Mouse (Mus musculus) embryonic facial prominence, embryonic 13.5 days (tissue): ENCODE results near the gene Slc4a7. TPM values are rescaled to one million over a fixed set of nuclear protein-coding genes. Genes with fewer than 3 reads are reported as not detected.
"Not testable (repeated sequence)": the region's sequence is repeated elsewhere in the genome, so short reads cannot be mapped to it uniquely, and the experiment has no call there.

Experiments
- ATAC-seq: fragments of 200-750 bp; cut with Nextera tagmentation; 2 replicates; pipeline ENCODE4 v1.8.0; 2017; ENCODE audit warnings: low read depth; ENCODE audit not compliant: insufficient number of reproducible peaks, insufficient read depth, low FRiP score, low TSS enrichment
- H3K27ac ChIP-seq: fragments of 300-500 bp; sonication (generic); 2 replicates; pipeline ENCODE4 v1.5.1; 2015; ENCODE audit warnings: moderate library complexity, mild to moderate bottlenecking, inconsistent platforms
- H3K27me3 ChIP-seq: fragments of 300-500 bp; sonication (generic); 2 replicates; pipeline ENCODE4 v1.6.1; 2015; ENCODE audit warnings: mild to moderate bottlenecking, inconsistent platforms
- H3K36me3 ChIP-seq: fragments of 300-500 bp; sonication (generic); 2 replicates; pipeline ENCODE4 v1.6.1; 2015; ENCODE audit warnings: mild to moderate bottlenecking, inconsistent platforms
- H3K4me1 ChIP-seq: fragments of 300-500 bp; sonication (generic); 2 replicates; pipeline ENCODE4 v1.6.1; 2015; ENCODE audit warnings: inconsistent platforms
- H3K4me2 ChIP-seq: fragments of 300-500 bp; sonication (generic); 2 replicates; pipeline ENCODE4 v1.6.1; 2015; ENCODE audit warnings: moderate library complexity, mild to moderate bottlenecking, inconsistent platforms
- H3K4me3 ChIP-seq: fragments of 300-500 bp; sonication (generic); 2 replicates; pipeline ENCODE4 v1.5.1; 2015; ENCODE audit warnings: mild to moderate bottlenecking, inconsistent platforms
- H3K9ac ChIP-seq: fragments of 300-500 bp; sonication (generic); 2 replicates; pipeline ENCODE4 v1.6.1; 2015; ENCODE audit warnings: mild to moderate bottlenecking, inconsistent platforms
- H3K9me3 ChIP-seq: fragments of 300-500 bp; sonication (generic); 2 replicates; pipeline ENCODE4 v1.6.1; 2016; ENCODE audit warnings: inconsistent platforms
- WGBS: fragments of 180-500 bp; shearing (Covaris S2); methylation state at CpG from one replicate; pipeline ENCODE4 v1.1.7; 2015; ENCODE audit warnings: mixed read lengths; 5-methylcytosine and 5-hydroxymethylcytosine counted together
- polyA plus RNA-seq: library from polyadenylated mRNA; unstranded; fragments of >200 nt; fragmentation: Nextera tagmentation; extraction: Ambion mirVana; gene quantifications from 2 replicates; pipeline ENCODE4 v1.2.1, GENCODE M21; 2015

Slc4a7 gene
- polyA plus RNA-seq, 1 experiment from 2014 or later = 23.3 TPM

GRCm38 (mm10) chr14:14800810-14801209, 98.7 kb downstream of the Slc4a7 start:
- 96% methylated on average over 3 of the region's 3 CpGs for WGBS
- no peaks in the 10 kb centered on the region for H3K9me3 ChIP-seq
- ATAC-seq = no peak

DNA sequence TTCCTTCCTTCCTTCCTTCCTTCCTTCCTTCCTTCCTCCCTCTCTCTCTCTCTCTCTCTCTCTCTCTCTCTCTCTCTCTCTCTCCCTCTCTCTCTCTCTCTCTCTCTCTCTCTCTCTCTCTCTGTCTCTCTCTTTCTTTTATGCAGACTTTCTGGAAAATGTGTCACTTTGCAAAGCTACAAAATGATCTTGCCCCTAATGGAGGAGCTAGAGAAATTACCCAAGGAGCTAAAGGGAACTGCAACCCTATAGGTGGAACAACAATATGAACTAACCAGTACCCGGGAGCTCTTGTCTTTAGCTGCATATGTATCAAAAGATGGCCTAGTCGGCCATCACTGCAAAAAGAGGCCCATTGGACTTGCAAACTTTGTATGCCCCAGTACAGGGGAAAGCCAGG, 101.0 kb downstream of the Slc4a7 start, which contains the start of gene Nek10:
Nek10 (plus strand) TSS at position 301 of the 400 bp plus-strand sequence.
- not testable (repeated sequence) for H3K27ac ChIP-seq, ATAC-seq, H3K9me3 ChIP-seq, H3K9ac ChIP-seq, H3K4me1 ChIP-seq, H3K27me3 ChIP-seq, H3K4me3 ChIP-seq
- H3K4me2 ChIP-seq = peak within 1 kb of the TSS; percentile 19
- WGBS = 47% methylated on average over 1 of the region's 2 CpGs
- H3K36me3 ChIP-seq = peaks cover 12% of the 10 kb centered on the region

More at GRCm38 (mm10) chr14:14800810-14801209, 98.7 kb downstream of the Slc4a7 start:
- peaks cover 16% of the 10 kb centered on the region for H3K36me3 ChIP-seq
- no peaks in the 10 kb centered on the region for H3K27me3 ChIP-seq
- H3K9ac ChIP-seq = no peak overlapping the region
- no peak overlapping the region for H3K4me3 ChIP-seq
- H3K27ac ChIP-seq = no peak overlapping the region
- no peaks in the 10 kb centered on the region; the same call in none of the 2 replicates for H3K4me1 ChIP-seq
- H3K4me2 ChIP-seq = no peak overlapping the region

GRCm38 (mm10) chr14:14803921-14804517, 101.9 kb downstream of the Slc4a7 start:
- 10% methylated on average over 10 of the region's 10 CpGs for WGBS
- Histone ChIP-seq H3K27ac (no peak overlapping the region), H3K36me3 (peaks cover 12% of the 10 kb centered on the region), H3K4me2 (peak overlapping the region; percentile 19), H3K9me3 (no peaks in the 10 kb centered on the region), H3K4me1 (no peaks in the 10 kb centered on the region; the same call in none of the 2 replicates), H3K9ac (no peak overlapping the region), H3K4me3 (no peak overlapping the region), H3K27me3 (no peaks in the 10 kb centered on the region)
- peak; percentile 81 for ATAC-seq

DNA sequence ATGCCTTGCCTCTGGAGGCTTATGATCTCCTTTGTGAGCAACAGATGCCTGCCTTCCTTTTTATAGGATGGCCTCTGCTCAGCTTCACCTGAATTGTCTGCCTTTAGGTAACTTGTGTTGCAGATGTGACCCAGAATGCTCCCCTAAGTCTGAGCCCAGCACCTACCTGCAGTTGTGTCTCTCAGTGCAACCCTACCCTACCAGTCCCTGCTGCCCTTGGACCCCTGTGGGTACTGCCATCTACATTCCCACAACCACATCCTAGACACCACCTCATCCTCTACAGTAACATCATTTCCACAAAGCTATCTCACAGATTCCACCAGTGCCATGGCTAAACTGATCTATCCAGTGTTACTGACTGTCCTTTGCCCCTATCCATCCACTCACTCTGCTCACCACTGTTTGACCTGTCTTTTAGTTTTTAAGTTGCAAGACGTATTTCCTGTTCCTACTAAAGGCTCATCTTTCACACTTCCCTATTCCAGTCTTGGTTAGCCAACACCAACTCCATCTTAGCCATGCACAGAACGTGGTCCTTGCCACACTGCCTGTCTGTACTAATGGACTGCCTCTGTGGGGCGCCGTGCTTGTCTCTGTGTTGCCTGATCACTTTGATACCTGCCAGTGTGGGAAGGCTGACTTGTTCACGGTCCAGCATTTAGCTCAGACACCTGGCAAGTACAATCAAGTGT, 102.6 kb downstream of the Slc4a7 start:
- no peak; the same call in 1 of the 2 replicates for ATAC-seq
- WGBS = 71% methylated on average over 5 of the region's 5 CpGs
- no peak overlapping the region for H3K27ac ChIP-seq

GRCm38 (mm10) chr14:14832520-14833240, 130.6 kb downstream of the Slc4a7 start:
- no peaks in the 10 kb centered on the region for H3K27me3 ChIP-seq
- H3K9me3 ChIP-seq = no peaks in the 10 kb centered on the region
- H3K27ac ChIP-seq = no peak overlapping the region
- H3K4me2 ChIP-seq = no peak overlapping the region
- H3K36me3 ChIP-seq = no peaks in the 10 kb centered on the region
- 77% methylated on average over 12 of the region's 12 CpGs for WGBS
- no peak overlapping the region for H3K4me3 ChIP-seq
- H3K9ac ChIP-seq = no peak overlapping the region
- no peaks in the 10 kb centered on the region for H3K4me1 ChIP-seq
- ATAC-seq = no peak

More for the DNA sequence above, 102.6 kb downstream of the Slc4a7 start:
- Histone ChIP-seq H3K27me3 (no peaks in the 10 kb centered on the region), H3K4me1 (no peaks in the 10 kb centered on the region; the same call in none of the 2 replicates), H3K9me3 (no peaks in the 10 kb centered on the region), H3K4me2 (no peak overlapping the region), H3K4me3 (no peak overlapping the region), H3K36me3 (peaks cover 12% of the 10 kb centered on the region), H3K9ac (no peak overlapping the region)

GRCm38 (mm10) chr14:14833498-14833897, 131.4 kb downstream of the Slc4a7 start:
- Histone ChIP-seq H3K36me3 (no peaks in the 10 kb centered on the region), H3K27ac (no peak overlapping the region), H3K4me1 (no peaks in the 10 kb centered on the region), H3K9ac (no peak overlapping the region), H3K4me2 (no peak overlapping the region), H3K27me3 (no peaks in the 10 kb centered on the region), H3K9me3 (no peaks in the 10 kb centered on the region), H3K4me3 (no peak overlapping the region)
- ATAC-seq = no peak
- WGBS = 65% methylated on average over 1 of the region's 1 CpGs

DNA sequence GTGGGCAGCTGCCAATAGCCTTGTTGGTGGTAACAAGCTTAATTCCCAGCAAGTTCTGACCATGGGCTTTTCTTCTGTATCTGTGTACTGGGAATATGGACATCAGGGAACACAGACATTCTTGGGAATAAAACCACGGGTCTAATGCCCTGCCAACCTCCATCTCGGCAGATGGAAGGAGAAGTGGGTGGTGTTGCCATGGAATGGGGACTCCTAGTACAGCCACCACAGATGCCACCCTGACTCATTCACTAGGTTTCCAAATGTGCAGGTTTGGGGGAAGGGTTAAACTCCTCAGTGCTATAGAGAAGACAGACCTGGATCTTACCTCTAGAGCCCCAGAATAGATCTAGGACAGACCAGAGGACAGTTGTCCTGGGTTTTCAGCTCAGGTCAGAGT, 132.2 kb downstream of the Slc4a7 start:
- Histone ChIP-seq H3K36me3 (no peaks in the 10 kb centered on the region), H3K27ac (no peak overlapping the region), H3K4me1 (no peaks in the 10 kb centered on the region), H3K4me2 (no peak overlapping the region), H3K9ac (no peak overlapping the region), H3K9me3 (no peaks in the 10 kb centered on the region), H3K4me3 (no peak overlapping the region), H3K27me3 (no peaks in the 10 kb centered on the region)
- 83% methylated on average over 2 of the region's 2 CpGs for WGBS
- no peak for ATAC-seq

GRCm38 (mm10) chr14:14837627-14838026, 135.5 kb downstream of the Slc4a7 start:
- Histone ChIP-seq H3K27me3 (no peaks in the 10 kb centered on the region), H3K4me1 (no peaks in the 10 kb centered on the region), H3K9me3 (no peaks in the 10 kb centered on the region), H3K4me3 (no peak overlapping the region), H3K27ac (no peak overlapping the region), H3K36me3 (no peaks in the 10 kb centered on the region), H3K4me2 (no peak overlapping the region), H3K9ac (no peak overlapping the region)
- 76% methylated on average over 4 of the region's 4 CpGs for WGBS
- ATAC-seq = no peak

- H3K4me3 ChIP-seq = no peak overlapping the region
- H3K27ac ChIP-seq = no peak overlapping the region
- no peak overlapping the region for H3K9ac ChIP-seq
- no peak for ATAC-seq
- 78% methylated on average over 1 of the region's 1 CpGs for WGBS
- H3K9me3 ChIP-seq = no peaks in the 10 kb centered on the region
- H3K27me3 ChIP-seq = no peaks in the 10 kb centered on the region
- H3K36me3 ChIP-seq = no peaks in the 10 kb centered on the region
- H3K4me2 ChIP-seq = no peak overlapping the region
- no peaks in the 10 kb centered on the region for H3K4me1 ChIP-seq
Measured at GRCm38 (mm10) chr14:14838109-14838508, 136.0 kb downstream of the Slc4a7 start.

DNA sequence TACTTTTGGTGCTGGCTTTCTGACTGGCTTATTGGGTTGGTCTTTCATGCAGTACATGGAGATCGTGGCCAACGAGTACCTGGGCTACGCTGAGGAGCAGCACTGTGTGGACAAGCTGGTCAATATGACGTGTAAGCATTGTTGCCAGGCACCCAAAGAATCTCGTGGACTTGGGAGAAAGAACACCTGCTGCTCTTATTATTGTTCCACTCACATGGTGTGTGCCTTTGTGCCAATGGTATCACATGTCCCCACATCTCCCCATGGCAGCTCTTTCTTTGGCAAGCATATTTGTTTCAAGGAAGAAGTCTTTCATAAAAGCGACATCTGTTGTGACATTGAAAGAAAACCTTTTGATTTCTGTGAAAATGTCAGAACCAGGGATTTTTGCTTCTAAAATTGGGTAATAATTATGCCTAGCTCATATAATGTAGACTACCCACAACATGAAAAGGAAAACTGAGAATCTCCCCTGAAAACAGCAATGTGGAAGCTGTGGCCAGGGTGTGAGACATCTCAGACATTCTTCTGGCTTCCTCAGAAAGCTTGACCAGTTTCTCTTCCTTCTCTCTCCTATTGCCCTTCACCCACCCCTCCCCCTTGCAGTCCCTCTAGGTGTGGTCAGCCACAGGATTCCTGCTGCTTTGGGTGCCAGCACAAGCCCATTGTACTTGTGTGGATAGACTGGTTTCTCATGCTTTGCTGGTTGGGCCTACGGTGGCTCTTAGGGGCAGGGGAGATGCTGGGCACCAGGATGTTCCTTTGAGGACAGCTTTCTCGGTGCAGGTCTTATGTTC, 140.9 kb downstream of the Slc4a7 start:
- H3K27me3 ChIP-seq = no peaks in the 10 kb centered on the region
- ATAC-seq = 0 out of 2 replicates have a peak, but pooled peaks have one; percentile 48
- no peak overlapping the region for H3K27ac ChIP-seq
- no peaks in the 10 kb centered on the region for H3K4me1 ChIP-seq
- no peak overlapping the region for H3K4me3 ChIP-seq
- H3K36me3 ChIP-seq = no peaks in the 10 kb centered on the region
- H3K9ac ChIP-seq = no peak overlapping the region
- 79% methylated on average over 8 of the region's 8 CpGs for WGBS
- no peak overlapping the region for H3K4me2 ChIP-seq
- no peaks in the 10 kb centered on the region for H3K9me3 ChIP-seq
